Mouse (Mus musculus) hindbrain, embryonic 16.5 days (tissue): Measurements from ENCODE around the gene Nploc4. TPM values are rescaled to one million over a fixed set of nuclear protein-coding genes. Genes with fewer than 3 reads are reported as not detected.

ENCODE experiments used
- ATAC-seq: fragments of 200-750 bp; cut with Nextera tagmentation; 2 replicates; pipeline ENCODE4 v1.8.0; 2017; ENCODE audit warnings: moderate TSS enrichment, moderate library complexity
- H3K27ac ChIP-seq: fragments of 300-500 bp; sonication (generic); 2 replicates; pipeline ENCODE4 v1.5.1; 2014; ENCODE audit warnings: low read depth, mild to moderate bottlenecking, control low read depth, low read length, moderate library complexity
- H3K27me3 ChIP-seq: fragments of 300-500 bp; sonication (generic); replicated peaks from 2 replicates; pipeline ENCODE4 v1.6.1; 2014; ENCODE audit warnings: low read length; ENCODE audit not compliant: control insufficient read depth, insufficient read depth
- H3K36me3 ChIP-seq: fragments of 300-500 bp; sonication (generic); 2 replicates; pipeline ENCODE4 v1.6.1; 2014; ENCODE audit warnings: mild to moderate bottlenecking, low read length, moderate library complexity, mixed read lengths; ENCODE audit not compliant: control insufficient read depth, insufficient read depth
- H3K4me1 ChIP-seq: fragments of 300-500 bp; sonication (generic); 2 replicates; pipeline ENCODE4 v1.6.1; 2014; ENCODE audit warnings: low read depth, low read length; ENCODE audit not compliant: control insufficient read depth, insufficient read depth
- H3K4me2 ChIP-seq: fragments of 300-500 bp; sonication (generic); 2 replicates; pipeline ENCODE4 v1.6.1; 2014; ENCODE audit warnings: mild to moderate bottlenecking, low read length, control low read depth, moderate library complexity
- H3K4me3 ChIP-seq: fragments of 300-500 bp; sonication (generic); 2 replicates; pipeline ENCODE4 v1.5.1; 2014; ENCODE audit warnings: mild to moderate bottlenecking, low read length, control low read depth, moderate library complexity
- H3K9ac ChIP-seq: fragments of 300-500 bp; sonication (generic); 2 replicates; pipeline ENCODE4 v1.6.1; 2014; ENCODE audit warnings: low read depth, mild to moderate bottlenecking, control low read depth, low read length, moderate library complexity
- H3K9me3 ChIP-seq: fragments of 300-500 bp; sonication (generic); 2 replicates; pipeline ENCODE4 v1.6.1; 2014; ENCODE audit warnings: mild to moderate bottlenecking, low read length, moderate library complexity; ENCODE audit not compliant: control insufficient read depth
- WGBS: fragments of 180-500 bp; shearing (Covaris S2); extraction: QIAGEN DNeasy Blood & Tissue Kit; methylation state at CpG from one replicate; pipeline ENCODE4 v1.1.7; 2014; 5-methylcytosine and 5-hydroxymethylcytosine counted together
- polyA plus RNA-seq: library from polyadenylated mRNA; unstranded; fragments of >200 nt; fragmentation: Nextera tagmentation; extraction: Ambion mirVana; gene quantifications from 2 replicates; pipeline ENCODE4 v1.2.1, GENCODE M21; 2015

The Nploc4 gene
- polyA plus RNA-seq, 1 experiment from 2014 or later = 28.7 TPM

GRCm38 (mm10) chr11:120395661-120396060 lies 41.8 kb downstream of the Nploc4 start:
- Histone ChIP-seq H3K27ac (no peak overlapping the region), H3K4me2 (no peak overlapping the region), H3K9me3 (no peaks in the 10 kb centered on the region), H3K4me1 (no peaks in the 10 kb centered on the region), H3K36me3 (peaks cover 16% of the 10 kb centered on the region), H3K9ac (no peak overlapping the region), H3K4me3 (no peak overlapping the region), H3K27me3 (no peaks in the 10 kb centered on the region)
- no peak for ATAC-seq
- WGBS = 84% methylated on average over 4 of the region's 4 CpGs

GRCm38 (mm10) chr11:120388580-120388979 lies 48.9 kb downstream of the Nploc4 start:
- Histone ChIP-seq H3K4me2 (no peak overlapping the region), H3K36me3 (peaks cover 26% of the 10 kb centered on the region), H3K9ac (no peak overlapping the region), H3K27ac (no peak overlapping the region), H3K9me3 (no peaks in the 10 kb centered on the region), H3K4me3 (no peak overlapping the region), H3K4me1 (no peaks in the 10 kb centered on the region), H3K27me3 (no peaks in the 10 kb centered on the region)
- 89% methylated on average over 9 of the region's 9 CpGs for WGBS
- ATAC-seq = no peak

GRCm38 (mm10) chr11:120387157-120387556 lies 50.4 kb downstream of the Nploc4 start:
- Histone ChIP-seq H3K27me3 (no peaks in the 10 kb centered on the region), H3K4me1 (no peaks in the 10 kb centered on the region), H3K27ac (no peak overlapping the region), H3K4me3 (no peak overlapping the region), H3K4me2 (no peak overlapping the region), H3K9ac (no peak overlapping the region; the same call in 1 of the 2 replicates), H3K36me3 (peaks cover 29% of the 10 kb centered on the region), H3K9me3 (no peaks in the 10 kb centered on the region)
- WGBS = 74% methylated on average over 2 of the region's 2 CpGs
- no peak for ATAC-seq

GRCm38 (mm10) chr11:120386632-120387031 lies 50.9 kb downstream of the Nploc4 start:
- Histone ChIP-seq H3K9ac (no peak overlapping the region), H3K36me3 (peaks cover 29% of the 10 kb centered on the region), H3K27ac (no peak overlapping the region), H3K27me3 (no peaks in the 10 kb centered on the region), H3K4me1 (no peaks in the 10 kb centered on the region), H3K4me3 (no peak overlapping the region), H3K9me3 (no peaks in the 10 kb centered on the region), H3K4me2 (no peak overlapping the region)
- no peak for ATAC-seq
- 90% methylated on average over 6 of the region's 6 CpGs for WGBS

GRCm38 (mm10) chr11:120382509-120382908 lies 55.0 kb downstream of the Nploc4 start:
- H3K4me3 ChIP-seq = no peak overlapping the region
- no peak overlapping the region for H3K27ac ChIP-seq
- H3K9ac ChIP-seq = no peak overlapping the region
- H3K27me3 ChIP-seq = no peaks in the 10 kb centered on the region
- ATAC-seq = no peak
- 94% methylated on average over 9 of the region's 9 CpGs for WGBS
- H3K4me2 ChIP-seq = no peak overlapping the region
- peaks cover 23% of the 10 kb centered on the region for H3K36me3 ChIP-seq
- H3K9me3 ChIP-seq = no peaks in the 10 kb centered on the region
- peaks cover 7% of the 10 kb centered on the region for H3K4me1 ChIP-seq

- Histone ChIP-seq H3K36me3 (peaks cover 24% of the 10 kb centered on the region), H3K9me3 (no peaks in the 10 kb centered on the region), H3K4me2 (no peak overlapping the region), H3K27me3 (no peaks in the 10 kb centered on the region), H3K9ac (no peak overlapping the region), H3K4me3 (no peak overlapping the region), H3K27ac (no peak overlapping the region), H3K4me1 (peaks cover 16% of the 10 kb centered on the region)
- WGBS = 93% methylated on average over 4 of the region's 4 CpGs
- no peak for ATAC-seq
Measured at GRCm38 (mm10) chr11:120381157-120381556, 56.4 kb downstream of the Nploc4 start.

GRCm38 (mm10) chr11:120380271-120380670 lies 57.2 kb downstream of the Nploc4 start:
- no peaks in the 10 kb centered on the region for H3K27me3 ChIP-seq
- no peak for ATAC-seq
- H3K4me2 ChIP-seq = no peak overlapping the region
- H3K9ac ChIP-seq = no peak overlapping the region
- no peak overlapping the region for H3K27ac ChIP-seq
- peaks cover 16% of the 10 kb centered on the region for H3K4me1 ChIP-seq
- WGBS = 98% methylated on average over 3 of the region's 3 CpGs
- no peak overlapping the region for H3K4me3 ChIP-seq
- H3K9me3 ChIP-seq = no peaks in the 10 kb centered on the region
- peaks cover 21% of the 10 kb centered on the region for H3K36me3 ChIP-seq

- peaks cover 18% of the 10 kb centered on the region for H3K4me1 ChIP-seq
- ATAC-seq = peak; percentile 85
- peak within 1 kb of the TSS; percentile 77 for H3K27ac ChIP-seq
- WGBS = 9% methylated on average over 53 of the region's 54 CpGs
- H3K36me3 ChIP-seq = peaks cover 25% of the 10 kb centered on the region
- H3K9ac ChIP-seq = peak within 1 kb of the TSS; percentile 88
- H3K4me2 ChIP-seq = peak within 1 kb of the TSS; percentile 85
- peak within 1 kb of the TSS; percentile 65 for H3K4me3 ChIP-seq
- no peaks in the 10 kb centered on the region for H3K9me3 ChIP-seq
- H3K27me3 ChIP-seq = no peaks in the 10 kb centered on the region
Measured at GRCm38 (mm10) chr11:120378611-120379540, 58.6 kb downstream of the Nploc4 start, which contains the start of gene Faap100. Gene Faap100 (minus strand): TSS chr11:120378764.

GRCm38 (mm10) chr11:120378031-120378610 lies 59.4 kb downstream of the Nploc4 start:
- Histone ChIP-seq H3K9me3 (no peaks in the 10 kb centered on the region), H3K36me3 (peaks cover 33% of the 10 kb centered on the region), H3K4me2 (peak overlapping the region; percentile 85), H3K4me1 (peaks cover 18% of the 10 kb centered on the region), H3K4me3 (peak overlapping the region; percentile 65), H3K27ac (peak overlapping the region; percentile 77), H3K9ac (peak overlapping the region; percentile 88), H3K27me3 (no peaks in the 10 kb centered on the region)
- peak; percentile 41 for ATAC-seq
- 3% methylated on average over 38 of the region's 40 CpGs for WGBS
